Mouse (Mus musculus) ES-Bruce4 (cell line): ENCODE results near the gene Fgfr2. TPM values are rescaled to one million over a fixed set of nuclear protein-coding genes. Genes with fewer than 3 reads are reported as not detected.

Source experiments
- H3K27ac ChIP-seq: 2 replicates; pipeline ENCODE4 v1.5.1; 2012; ENCODE audit warnings: low read length, inconsistent platforms; ENCODE audit not compliant: insufficient read depth
- H3K27me3 ChIP-seq: 2 replicates; pipeline ENCODE4 v1.6.1; 2012; ENCODE audit warnings: mild to moderate bottlenecking, low read length, inconsistent platforms; ENCODE audit not compliant: control insufficient read depth, poor library complexity, insufficient read depth, severe bottlenecking
- H3K36me3 ChIP-seq: 2 replicates; pipeline ENCODE4 v1.6.1; 2012; ENCODE audit warnings: inconsistent platforms, mild to moderate bottlenecking, low read length, moderate library complexity; ENCODE audit not compliant: control insufficient read depth, poor library complexity, insufficient read depth, severe bottlenecking
- H3K4me1 ChIP-seq: one replicate; pipeline ENCODE4 v1.8.1; 2011; ENCODE audit warnings: low read length; ENCODE audit not compliant: control insufficient read depth, insufficient read depth
- H3K4me3 ChIP-seq: 2 replicates; pipeline ENCODE4 v1.5.1; 2011; ENCODE audit warnings: low read depth, mild to moderate bottlenecking, low read length
- H3K9ac ChIP-seq: 2 replicates; pipeline ENCODE4 v1.6.1; 2012; ENCODE audit warnings: low read depth, mild to moderate bottlenecking, inconsistent platforms; ENCODE audit not compliant: poor library complexity, severe bottlenecking
- H3K9me3 ChIP-seq: replicated peaks from 2 replicates; pipeline ENCODE4 v1.6.1; 2012; ENCODE audit warnings: mild to moderate bottlenecking, low read length, inconsistent platforms; ENCODE audit not compliant: control insufficient read depth, poor library complexity, insufficient read depth, severe bottlenecking
- CTCF ChIP-seq: IDR thresholded peaks from one replicate; pipeline ENCODE4 v1.8.1; 2011; ENCODE audit warnings: low read depth, low read length
- EP300 ChIP-seq: IDR thresholded peaks from 2 replicates; pipeline ENCODE4 v1.6.1; 2011; ENCODE audit warnings: low read depth, low read length; ENCODE audit not compliant: insufficient read depth
- POLR2A ChIP-seq: IDR thresholded peaks from one replicate; pipeline ENCODE4 v1.8.1; 2011; ENCODE audit warnings: low read length; ENCODE audit not compliant: insufficient read depth
- polyA plus RNA-seq: library from polyadenylated mRNA; stranded (reverse); fragments of >200 nt; gene quantifications from 2 replicates; pipeline ENCODE4 v1.2.4, GENCODE M21; 2011; ENCODE audit warnings: low read depth; ENCODE audit not compliant: missing spikeins, insufficient read depth, insufficient read length

Fgfr2 gene
- polyA plus RNA-seq, 1 experiment: 34.8 TPM

GRCm38 (mm10) chr7:130773914-130774630 lies 2349.1 kb downstream of the Fgfr2 start, which contains the start of gene Btbd16:
Gene Btbd16 (plus strand): TSS chr7:130774069.
- TF ChIP-seq CTCF (no peak), POLR2A (no peak), EP300 (no peak)
- no peak within 1 kb of the TSS for H3K27ac ChIP-seq
- no peak within 1 kb of the TSS for H3K4me3 ChIP-seq
- H3K9me3 ChIP-seq: no peaks in the 10 kb centered on the region
- H3K36me3 ChIP-seq: no peaks in the 10 kb centered on the region
- H3K27me3 ChIP-seq: no peaks in the 10 kb centered on the region
- no peak within 1 kb of the TSS for H3K9ac ChIP-seq
- no peaks in the 10 kb centered on the region for H3K4me1 ChIP-seq

- no peaks in the 10 kb centered on the region for H3K4me1 ChIP-seq
- H3K27ac ChIP-seq: no peak overlapping the region
- no peak overlapping the region for H3K4me3 ChIP-seq
- H3K27me3 ChIP-seq: no peaks in the 10 kb centered on the region
- no peaks in the 10 kb centered on the region for H3K9me3 ChIP-seq
- no peak overlapping the region for H3K9ac ChIP-seq
- TF ChIP-seq CTCF (peak; percentile 73), EP300 (no peak)
- no peaks in the 10 kb centered on the region for H3K36me3 ChIP-seq
Observed at GRCm38 (mm10) chr7:130773171-130773830, 2349.8 kb downstream of the Fgfr2 start.

GRCm38 (mm10) chr7:130770707-130771106 lies 2352.4 kb downstream of the Fgfr2 start:
- no peak overlapping the region for H3K4me3 ChIP-seq
- no peaks in the 10 kb centered on the region for H3K36me3 ChIP-seq
- H3K9ac ChIP-seq: no peak overlapping the region
- H3K4me1 ChIP-seq: no peaks in the 10 kb centered on the region
- no peak overlapping the region for H3K27ac ChIP-seq
- peak; percentile 82 for TF ChIP-seq CTCF
- no peak for TF ChIP-seq POLR2A
- H3K9me3 ChIP-seq: no peaks in the 10 kb centered on the region
- H3K27me3 ChIP-seq: no peaks in the 10 kb centered on the region

GRCm38 (mm10) chr7:130768151-130768550 lies 2355.0 kb downstream of the Fgfr2 start:
- Histone ChIP-seq H3K4me3 (no peak overlapping the region), H3K27ac (no peak overlapping the region), H3K4me1 (no peaks in the 10 kb centered on the region), H3K9me3 (no peaks in the 10 kb centered on the region), H3K9ac (no peak overlapping the region), H3K36me3 (peaks cover 6% of the 10 kb centered on the region), H3K27me3 (no peaks in the 10 kb centered on the region)
- TF ChIP-seq EP300 (no peak), POLR2A (no peak), CTCF (no peak)

- Histone ChIP-seq H3K4me1 (no peaks in the 10 kb centered on the region), H3K4me3 (peak overlapping the region; percentile 43), H3K9ac (peak overlapping the region; percentile 44; the same call in 1 of the 2 replicates), H3K9me3 (no peaks in the 10 kb centered on the region), H3K27me3 (no peaks in the 10 kb centered on the region), H3K27ac (no peak overlapping the region), H3K36me3 (peaks cover 6% of the 10 kb centered on the region)
- TF ChIP-seq EP300 (no peak), CTCF (no peak), POLR2A (no peak)
Observed at GRCm38 (mm10) chr7:130766411-130767170, 2356.6 kb downstream of the Fgfr2 start.

GRCm38 (mm10) chr7:130764160-130764559 lies 2359.0 kb downstream of the Fgfr2 start:
- Histone ChIP-seq H3K36me3 (peaks cover 10% of the 10 kb centered on the region), H3K27me3 (no peaks in the 10 kb centered on the region), H3K4me3 (no peak overlapping the region), H3K9me3 (no peaks in the 10 kb centered on the region), H3K4me1 (no peaks in the 10 kb centered on the region), H3K9ac (no peak overlapping the region), H3K27ac (no peak overlapping the region)
- TF ChIP-seq EP300 (no peak), CTCF (no peak), POLR2A (no peak)
